In the genomic region with DNA sequence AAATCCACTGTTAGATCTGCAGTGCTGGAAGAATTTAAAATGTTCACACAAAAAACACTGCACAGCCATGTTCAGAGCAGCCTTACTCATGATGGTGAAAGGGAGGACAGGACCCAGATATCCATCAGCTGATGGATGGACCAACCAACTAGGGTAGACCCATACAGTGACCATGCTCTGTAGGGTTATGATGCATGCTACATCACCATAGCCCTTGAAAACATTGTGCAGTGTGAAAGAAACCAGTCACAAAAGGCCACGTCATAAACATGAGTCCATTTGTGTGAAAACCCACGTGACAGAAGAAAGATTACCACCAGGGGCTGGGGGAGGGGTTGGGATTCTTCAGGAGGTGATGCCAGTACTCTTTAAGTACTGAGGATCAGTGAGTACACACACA, we compare ENCODE assay signal across 26 mouse cellular contexts. TPM values are rescaled to one million over a fixed set of nuclear protein-coding genes. Genes with fewer than 3 reads are reported as not detected.
"Had no signal": no experiment of that assay in that cellular context is flagged by ENCODE, and none has a peak within 500 bp of the region (broad histone marks: within the 10 kb centered on the region; RNA-seq: fewer than 3 reads in every experiment).

No protein-coding gene starts in this region.

RNA-seq across cellular contexts. Expression of gene Gm7697, which starts 28.5 kb away (rescaled TPM):
- polyA plus RNA-seq: heart, embryonic 10.5 days; heart, embryonic 11.5 days; heart, embryonic 12.5 days; heart, embryonic 13.5 days; heart, embryonic 14.5 days; heart, embryonic 15.5 days; heart, embryonic 16.5 days; heart, postnatal 0 days; hindbrain, embryonic 10.5 days; hindbrain, embryonic 11.5 days; hindbrain, embryonic 13.5 days; hindbrain, embryonic 14.5 days; hindbrain, embryonic 15.5 days; hindbrain, embryonic 16.5 days; hindbrain, postnatal 0 days; inflammation-experienced regulatory T-cells, adult 6 months; intestine, embryonic 14.5 days; intestine, embryonic 15.5 days; intestine, embryonic 16.5 days; intestine, postnatal 0 days; kidney, adult 2 months; kidney, embryonic 14.5 days; kidney, embryonic 15.5 days; kidney, embryonic 16.5 days; kidney, postnatal 0 days; large intestine, adult 2 months had no signal
